Mouse (Mus musculus) urinary bladder, postnatal 25 days (tissue): ENCODE results near the gene Eif4e.

Experiments
- DNase-seq: peaks from one replicate; pipeline ENCODE4 v3.0.0; 2022; ENCODE audit warnings: low spot score

Eif4e gene

GRCm38 (mm10) chr3:138526073-138526915 lies at the start of gene Eif4e:
TSS of gene Eif4e (plus strand) at chr3:138526179.
- DNase-seq = peak; percentile 60

- no peak for DNase-seq
Observed at GRCm38 (mm10) chr3:138479489-138479888, 46.5 kb upstream of the Eif4e start.

GRCm38 (mm10) chr3:138481526-138482284 lies 44.3 kb upstream of the Eif4e start:
- DNase-seq = no peak

GRCm38 (mm10) chr3:138483240-138483639 lies 42.7 kb upstream of the Eif4e start:
- no peak for DNase-seq

GRCm38 (mm10) chr3:138488584-138489326 lies 37.2 kb upstream of the Eif4e start:
- DNase-seq = no peak

- DNase-seq = peak; percentile 99
Observed at GRCm38 (mm10) chr3:138489327-138490033, 36.5 kb upstream of the Eif4e start, which contains the start of gene Metap1. TSS of gene Metap1 (minus strand) at chr3:138489515.

GRCm38 (mm10) chr3:138490034-138490337 lies 36.0 kb upstream of the Eif4e start:
- DNase-seq = no peak

- no peak for DNase-seq
Observed at GRCm38 (mm10) chr3:138493668-138494067, 32.3 kb upstream of the Eif4e start.

- DNase-seq = no peak
Observed at GRCm38 (mm10) chr3:138494565-138494964, 31.4 kb upstream of the Eif4e start.

- DNase-seq = no peak
Observed at GRCm38 (mm10) chr3:138495166-138496145, 30.5 kb upstream of the Eif4e start.

GRCm38 (mm10) chr3:138498731-138499130 lies 27.2 kb upstream of the Eif4e start:
- DNase-seq = no peak

GRCm38 (mm10) chr3:138499854-138500740 lies 25.9 kb upstream of the Eif4e start:
- no peak for DNase-seq

GRCm38 (mm10) chr3:138503754-138504153 lies 22.2 kb upstream of the Eif4e start:
- DNase-seq = no peak

- DNase-seq = no peak
Observed at GRCm38 (mm10) chr3:138506749-138507148, 19.2 kb upstream of the Eif4e start.

GRCm38 (mm10) chr3:138509581-138509980 lies 16.4 kb upstream of the Eif4e start:
- no peak for DNase-seq

- DNase-seq = no peak
Observed at GRCm38 (mm10) chr3:138510471-138510870, 15.5 kb upstream of the Eif4e start.

GRCm38 (mm10) chr3:138513243-138513642 lies 12.7 kb upstream of the Eif4e start:
- no peak for DNase-seq

- no peak for DNase-seq
Observed at GRCm38 (mm10) chr3:138514749-138515148, 11.2 kb upstream of the Eif4e start.

GRCm38 (mm10) chr3:138515656-138516370 lies 10.2 kb upstream of the Eif4e start:
- DNase-seq = no peak
